Mouse (Mus musculus) liver, embryonic 13.5 days (tissue): ENCODE data around the gene Gins1. TPM values are rescaled to one million over a fixed set of nuclear protein-coding genes. Genes with fewer than 3 reads are reported as not detected.

Experiments
- ATAC-seq: fragments of 200-750 bp; cut with Nextera tagmentation; 2 replicates; pipeline ENCODE4 v1.8.0; 2017; ENCODE audit warnings: low read depth, mild to moderate bottlenecking, moderate number of reproducible peaks, moderate library complexity
- DNase-seq: peaks from one replicate; pipeline ENCODE4 v3.0.0; 2022
- H3K27ac ChIP-seq: fragments of 300-500 bp; sonication (generic); 2 replicates; pipeline ENCODE4 v1.5.1; 2015; ENCODE audit warnings: moderate library complexity, mild to moderate bottlenecking, inconsistent platforms
- H3K27me3 ChIP-seq: fragments of 300-500 bp; sonication (generic); 2 replicates; pipeline ENCODE4 v1.6.1; 2015; ENCODE audit warnings: mild to moderate bottlenecking, inconsistent platforms
- H3K36me3 ChIP-seq: fragments of 300-500 bp; sonication (generic); 2 replicates; pipeline ENCODE4 v1.6.1; 2015; ENCODE audit warnings: mild to moderate bottlenecking, inconsistent platforms
- H3K4me1 ChIP-seq: fragments of 300-500 bp; sonication (generic); replicated peaks from 2 replicates; pipeline ENCODE4 v1.6.1; 2015; ENCODE audit warnings: inconsistent platforms
- H3K4me2 ChIP-seq: fragments of 300-500 bp; sonication (generic); 2 replicates; pipeline ENCODE4 v1.6.1; 2015; ENCODE audit warnings: inconsistent platforms, mild to moderate bottlenecking, moderate library complexity
- H3K4me3 ChIP-seq: fragments of 300-500 bp; sonication (generic); replicated peaks from 2 replicates; pipeline ENCODE4 v1.5.1; 2015; ENCODE audit warnings: mild to moderate bottlenecking, inconsistent platforms
- H3K9ac ChIP-seq: fragments of 300-500 bp; sonication (generic); 2 replicates; pipeline ENCODE4 v1.6.1; 2015; ENCODE audit warnings: mild to moderate bottlenecking, inconsistent platforms
- H3K9me3 ChIP-seq: fragments of 300-500 bp; sonication (generic); replicated peaks from 2 replicates; pipeline ENCODE4 v1.6.1; 2016; ENCODE audit warnings: inconsistent platforms
- WGBS: fragments of 180-500 bp; shearing (Covaris S2); methylation state at CpG from one replicate; pipeline ENCODE4 v1.1.7; 2015; ENCODE audit not compliant: insufficient replicate concordance; 5-methylcytosine and 5-hydroxymethylcytosine counted together
- polyA plus RNA-seq: library from polyadenylated mRNA; unstranded; fragments of >200 nt; fragmentation: Nextera tagmentation; extraction: Ambion mirVana; gene quantifications from 2 replicates; pipeline ENCODE4 v1.2.1, GENCODE M21; 2015

Gins1 gene
- 47.7 and 51.8 TPM in 2 replicates for polyA plus RNA-seq

DNA sequence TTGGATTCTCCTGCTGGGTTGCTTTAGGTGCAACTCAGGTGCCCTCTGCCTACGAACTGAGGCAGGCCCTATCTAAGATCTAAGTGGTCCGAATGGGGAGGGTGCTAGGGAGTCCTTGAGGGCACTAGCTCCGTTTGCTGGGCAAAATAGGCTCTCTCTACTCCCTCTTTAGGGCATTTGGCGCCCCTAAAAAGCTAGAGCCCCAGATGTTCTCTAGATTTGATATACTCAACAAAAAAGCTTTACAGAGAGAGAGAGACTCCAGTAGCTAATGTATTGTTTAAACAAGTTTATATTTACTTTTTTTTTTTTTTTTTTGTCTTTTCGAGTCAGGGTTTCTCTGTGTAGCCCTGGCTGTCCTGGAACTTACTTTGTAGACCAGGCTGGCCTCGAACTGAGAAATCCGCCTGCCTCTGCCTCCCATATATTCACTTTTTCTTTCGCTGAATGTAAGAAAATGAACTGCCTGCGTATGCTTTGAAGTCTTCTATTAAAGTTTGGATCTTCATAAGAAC is at the start of gene Gins1:
Gins1 (plus strand) TSS at position 465 of the 515 bp plus-strand sequence.
- H3K36me3 ChIP-seq = no peaks in the 10 kb centered on the region; the same call in 1 of the 2 replicates
- H3K9ac ChIP-seq = peak within 1 kb of the TSS; percentile 88
- H3K4me2 ChIP-seq = peak within 1 kb of the TSS; percentile 99
- H3K9me3 ChIP-seq = no peaks in the 10 kb centered on the region
- ATAC-seq = peak; percentile 66
- peak within 1 kb of the TSS; percentile 89 for H3K27ac ChIP-seq
- H3K4me3 ChIP-seq = peak within 1 kb of the TSS; percentile 88
- H3K27me3 ChIP-seq = peaks cover 3% of the 10 kb centered on the region; the same call in 1 of the 2 replicates
- H3K4me1 ChIP-seq = peaks cover 38% of the 10 kb centered on the region
- DNase-seq = no peak
- 31% methylated on average over 9 of the region's 9 CpGs for WGBS

DNA sequence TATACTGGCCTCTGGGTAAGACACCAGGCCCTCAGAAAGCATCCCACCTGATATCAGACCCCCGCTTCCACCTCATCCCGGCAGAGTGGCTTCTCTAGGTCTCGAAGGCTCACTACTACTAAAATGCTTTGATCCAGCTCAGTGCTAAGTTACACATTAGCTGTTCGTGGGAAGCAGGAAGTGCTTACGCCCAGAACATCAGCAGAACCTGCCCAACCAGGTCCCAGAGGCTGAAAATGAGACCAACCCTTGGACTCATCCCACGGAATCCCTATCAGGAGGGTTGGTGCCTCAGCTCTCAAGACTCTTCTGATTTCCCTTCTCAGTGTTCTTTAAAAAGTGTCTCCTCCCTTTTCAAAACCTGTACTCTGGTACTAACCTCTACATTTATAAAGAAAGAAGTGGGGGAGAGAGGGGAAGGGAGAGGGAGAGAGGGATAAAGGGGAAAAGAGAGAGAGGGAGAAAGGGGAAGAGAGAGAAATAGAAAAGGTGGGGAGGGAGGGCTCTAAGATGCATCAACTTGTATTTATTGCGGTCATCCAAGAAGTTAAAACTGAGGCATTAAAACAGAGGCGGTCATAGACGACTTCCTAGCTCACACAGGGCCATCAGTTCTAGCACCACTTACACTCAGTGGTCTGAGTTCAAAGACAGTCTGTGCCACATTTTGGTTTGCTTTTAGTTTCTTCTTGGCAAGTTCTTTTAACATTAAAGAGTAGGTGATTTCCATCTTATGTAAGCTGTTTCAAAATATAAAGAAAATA is 46.3 kb upstream of the Gins1 start:
- ATAC-seq (peak; percentile 34; the same call in 1 of the 2 replicates), DNase-seq (no peak)
- H3K9me3 ChIP-seq = no peaks in the 10 kb centered on the region
- no peak overlapping the region for H3K4me2 ChIP-seq
- no peaks in the 10 kb centered on the region for H3K36me3 ChIP-seq
- no peaks in the 10 kb centered on the region for H3K27me3 ChIP-seq
- H3K9ac ChIP-seq = no peak overlapping the region
- 70% methylated on average over 9 of the region's 9 CpGs for WGBS
- no peak overlapping the region for H3K4me3 ChIP-seq
- H3K27ac ChIP-seq = no peak overlapping the region
- H3K4me1 ChIP-seq = peaks cover 6% of the 10 kb centered on the region

DNA sequence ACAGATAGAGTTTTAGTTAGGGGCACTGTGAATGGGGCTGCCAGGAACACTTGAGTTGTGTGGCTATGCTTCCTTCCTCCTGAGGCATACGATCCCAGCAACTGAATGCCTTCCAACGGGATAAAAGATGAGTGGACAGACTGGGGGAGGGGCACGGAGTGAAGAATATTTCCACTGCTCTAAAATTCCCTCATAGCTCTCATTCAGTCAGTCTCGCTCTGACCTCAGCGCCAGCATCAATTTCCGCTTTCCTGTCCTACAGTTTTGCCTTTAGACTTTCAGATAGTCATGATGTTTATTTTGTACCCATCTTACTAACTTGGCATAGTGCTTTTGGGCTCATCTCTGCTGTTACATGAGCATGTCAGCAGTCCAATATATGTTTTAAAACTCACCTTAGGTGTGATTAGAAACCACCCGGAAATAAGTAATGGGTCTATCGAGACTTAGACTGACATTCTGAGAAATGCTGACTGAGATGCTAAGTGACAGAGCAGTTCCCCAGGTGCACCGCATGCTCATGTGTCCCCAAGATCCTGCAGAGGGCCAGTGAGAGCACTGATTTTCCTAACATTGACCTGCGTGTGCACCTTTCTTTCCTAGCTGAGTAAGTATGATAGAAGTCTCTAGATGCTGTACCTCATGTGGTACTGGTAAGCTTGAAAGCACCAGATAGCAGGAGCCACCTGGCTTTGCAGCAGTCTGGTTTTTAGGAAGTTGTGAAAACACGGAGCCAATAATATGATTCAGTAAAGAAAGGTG is 45.3 kb upstream of the Gins1 start:
- DNase-seq (no peak), ATAC-seq (no peak)
- no peaks in the 10 kb centered on the region for H3K9me3 ChIP-seq
- no peak overlapping the region for H3K4me2 ChIP-seq
- 71% methylated on average over 11 of the region's 11 CpGs for WGBS
- no peak overlapping the region for H3K4me3 ChIP-seq
- no peak overlapping the region for H3K27ac ChIP-seq
- no peak overlapping the region for H3K9ac ChIP-seq
- no peaks in the 10 kb centered on the region for H3K27me3 ChIP-seq
- no peaks in the 10 kb centered on the region for H3K36me3 ChIP-seq
- H3K4me1 ChIP-seq = peaks cover 3% of the 10 kb centered on the region

DNA sequence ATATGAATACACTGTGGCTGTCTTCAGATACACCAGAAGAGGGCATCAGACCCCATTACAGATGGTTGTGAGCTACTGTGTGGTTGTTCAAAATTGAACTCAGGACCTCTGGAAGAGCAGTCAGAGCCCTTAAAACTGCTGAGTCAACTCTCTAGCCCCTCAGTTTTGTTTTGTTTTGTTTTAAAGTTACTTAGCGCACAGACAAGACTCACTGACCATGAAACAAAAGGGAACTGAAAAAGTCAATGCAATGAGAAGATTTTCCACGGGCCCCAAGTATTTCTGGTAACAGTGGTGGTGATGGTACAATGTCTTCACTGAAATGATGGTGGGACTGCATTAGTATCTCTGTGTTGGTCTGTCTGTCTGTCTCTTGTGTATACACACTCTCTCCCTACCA is 44.1 kb upstream of the Gins1 start:
- no peaks in the 10 kb centered on the region for H3K27me3 ChIP-seq
- no peaks in the 10 kb centered on the region for H3K9me3 ChIP-seq
- H3K4me2 ChIP-seq = no peak overlapping the region
- no peaks in the 10 kb centered on the region for H3K36me3 ChIP-seq
- no peak for DNase-seq
- H3K4me1 ChIP-seq = peaks cover 1% of the 10 kb centered on the region
- H3K9ac ChIP-seq = no peak overlapping the region
- H3K4me3 ChIP-seq = no peak overlapping the region
- ATAC-seq = no peak
- H3K27ac ChIP-seq = no peak overlapping the region
- 66% methylated on average over 2 of the region's 2 CpGs for WGBS

DNA sequence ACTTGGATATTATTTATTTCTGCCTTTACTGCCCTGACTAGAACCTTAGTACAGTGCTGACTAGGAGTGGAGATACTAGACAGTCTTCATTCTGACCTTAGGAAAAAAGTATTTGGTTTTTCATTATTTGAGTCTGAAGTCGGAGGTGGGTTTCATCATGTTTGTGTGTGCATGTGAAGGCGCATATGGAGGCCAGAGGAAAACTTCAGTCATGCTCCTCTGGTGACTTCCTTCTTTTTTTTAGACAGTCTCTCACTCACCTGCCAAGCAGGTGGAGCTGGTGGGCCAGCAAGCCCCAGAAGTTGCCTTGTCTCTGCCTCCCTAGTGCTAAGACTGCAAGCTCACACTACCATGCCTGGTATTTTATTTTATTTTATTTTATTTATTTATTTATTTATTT is 38.2 kb upstream of the Gins1 start:
- no peak overlapping the region for H3K9ac ChIP-seq
- no peaks in the 10 kb centered on the region for H3K9me3 ChIP-seq
- H3K36me3 ChIP-seq = no peaks in the 10 kb centered on the region
- H3K4me1 ChIP-seq = peaks cover 9% of the 10 kb centered on the region; the same call in 1 of the 2 replicates
- H3K27me3 ChIP-seq = no peaks in the 10 kb centered on the region
- no peak for ATAC-seq
- H3K4me2 ChIP-seq = no peak overlapping the region
- no peak overlapping the region for H3K4me3 ChIP-seq
- no peak for DNase-seq
- 72% methylated on average over 2 of the region's 2 CpGs for WGBS
- H3K27ac ChIP-seq = no peak overlapping the region

DNA sequence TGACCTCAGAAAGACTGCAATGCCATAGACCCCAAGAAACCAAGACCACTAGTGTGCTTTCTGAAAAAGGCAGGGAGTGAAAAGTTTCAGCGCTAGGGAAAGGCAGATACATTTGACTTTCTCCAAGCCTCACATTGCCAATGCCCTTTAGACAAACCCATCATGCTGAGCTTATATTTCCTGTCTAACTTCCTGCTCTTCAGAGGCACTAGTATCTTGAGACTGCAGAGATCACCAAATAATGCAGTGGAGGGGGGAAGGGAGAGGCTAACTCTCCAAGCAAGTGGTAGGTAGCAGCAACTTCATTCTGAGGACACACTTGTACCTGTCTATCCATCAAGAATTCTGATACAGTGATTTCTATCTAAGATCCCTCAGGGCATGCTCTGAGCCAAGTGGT is 35.8 kb upstream of the Gins1 start:
- DNase-seq (no peak), ATAC-seq (peak; percentile 26; the same call in 1 of the 2 replicates)
- Histone ChIP-seq H3K9ac (no peak overlapping the region), H3K4me2 (no peak overlapping the region), H3K4me1 (peaks cover 9% of the 10 kb centered on the region; the same call in 1 of the 2 replicates), H3K4me3 (no peak overlapping the region), H3K27me3 (no peaks in the 10 kb centered on the region), H3K27ac (no peak overlapping the region; the same call in 1 of the 2 replicates), H3K36me3 (no peaks in the 10 kb centered on the region), H3K9me3 (no peaks in the 10 kb centered on the region)
- WGBS = 18% methylated on average over 1 of the region's 1 CpGs

DNA sequence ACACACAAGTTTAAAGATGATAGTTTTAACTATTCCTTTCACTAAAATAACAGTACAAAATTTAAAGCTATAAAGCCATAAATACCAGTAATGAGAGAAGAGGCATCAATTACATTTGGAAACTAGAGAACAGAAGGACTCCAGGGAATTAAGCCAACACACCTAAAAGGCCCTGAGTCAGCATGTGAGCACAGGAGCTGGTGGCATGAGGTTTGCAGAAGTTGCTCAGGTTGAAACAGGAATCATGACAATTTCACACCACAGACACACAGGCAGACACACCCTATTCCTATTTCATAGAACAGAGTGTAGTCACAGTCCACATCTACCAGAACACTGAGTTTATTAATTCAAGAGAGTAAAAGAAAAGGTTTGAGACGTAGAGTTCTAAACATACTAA is 30.7 kb upstream of the Gins1 start:
- Histone ChIP-seq H3K9ac (no peak overlapping the region), H3K4me1 (peaks cover 11% of the 10 kb centered on the region), H3K4me2 (no peak overlapping the region), H3K4me3 (no peak overlapping the region), H3K36me3 (no peaks in the 10 kb centered on the region), H3K27me3 (no peaks in the 10 kb centered on the region), H3K27ac (no peak overlapping the region), H3K9me3 (no peaks in the 10 kb centered on the region)
- DNase-seq (no peak), ATAC-seq (no peak)
- WGBS = 73% methylated on average over 1 of the region's 1 CpGs

DNA sequence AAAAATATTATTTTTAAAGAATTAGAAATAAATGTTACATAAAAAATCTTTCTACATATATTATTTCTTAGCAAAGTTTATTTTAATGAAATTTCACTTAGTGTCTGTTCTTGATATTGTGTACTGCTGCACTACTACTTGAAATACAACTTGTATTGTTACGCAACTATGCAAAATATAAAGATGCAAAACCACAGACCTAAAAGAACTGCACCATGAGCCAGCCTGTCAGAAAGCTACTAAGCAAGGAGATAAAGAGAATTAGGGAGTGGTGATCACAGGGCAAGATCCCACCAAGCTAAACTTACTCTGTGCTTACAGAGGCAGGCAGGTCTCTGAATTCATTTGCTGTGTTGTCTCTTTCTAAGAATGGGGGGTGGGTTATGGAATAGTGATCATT is 30.0 kb upstream of the Gins1 start:
- Histone ChIP-seq H3K9me3 (no peaks in the 10 kb centered on the region), H3K27ac (no peak overlapping the region), H3K36me3 (no peaks in the 10 kb centered on the region), H3K4me2 (no peak overlapping the region), H3K4me1 (peaks cover 6% of the 10 kb centered on the region), H3K4me3 (no peak overlapping the region), H3K9ac (no peak overlapping the region), H3K27me3 (no peaks in the 10 kb centered on the region)
- ATAC-seq (no peak), DNase-seq (no peak)
- WGBS = 85% methylated on average over 1 of the region's 1 CpGs

DNA sequence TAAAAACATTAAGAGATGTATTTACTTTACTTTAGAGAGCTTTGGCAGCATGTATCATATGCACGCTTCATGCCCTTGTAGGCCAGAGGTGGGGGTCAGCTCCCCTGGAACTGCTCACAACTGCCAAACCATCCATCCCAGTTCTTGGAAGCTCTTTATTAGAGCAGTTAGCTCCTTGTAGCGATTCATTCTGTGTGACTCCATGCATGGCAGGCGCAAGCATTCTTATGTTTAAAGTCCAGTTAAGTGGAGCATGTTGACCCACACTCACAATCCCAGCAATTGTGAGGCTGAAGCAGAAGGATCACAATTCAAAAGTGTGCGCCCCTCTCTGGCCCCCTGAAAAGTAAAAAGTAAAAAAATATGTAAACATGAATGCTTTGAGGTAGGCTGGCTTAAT is 27.6 kb upstream of the Gins1 start:
- Histone ChIP-seq H3K4me2 (no peak overlapping the region), H3K9me3 (no peaks in the 10 kb centered on the region), H3K9ac (no peak overlapping the region), H3K27ac (no peak overlapping the region), H3K4me3 (no peak overlapping the region), H3K27me3 (no peaks in the 10 kb centered on the region), H3K36me3 (no peaks in the 10 kb centered on the region), H3K4me1 (peaks cover 6% of the 10 kb centered on the region)
- ATAC-seq (no peak), DNase-seq (no peak)
- 81% methylated on average over 4 of the region's 4 CpGs for WGBS

DNA sequence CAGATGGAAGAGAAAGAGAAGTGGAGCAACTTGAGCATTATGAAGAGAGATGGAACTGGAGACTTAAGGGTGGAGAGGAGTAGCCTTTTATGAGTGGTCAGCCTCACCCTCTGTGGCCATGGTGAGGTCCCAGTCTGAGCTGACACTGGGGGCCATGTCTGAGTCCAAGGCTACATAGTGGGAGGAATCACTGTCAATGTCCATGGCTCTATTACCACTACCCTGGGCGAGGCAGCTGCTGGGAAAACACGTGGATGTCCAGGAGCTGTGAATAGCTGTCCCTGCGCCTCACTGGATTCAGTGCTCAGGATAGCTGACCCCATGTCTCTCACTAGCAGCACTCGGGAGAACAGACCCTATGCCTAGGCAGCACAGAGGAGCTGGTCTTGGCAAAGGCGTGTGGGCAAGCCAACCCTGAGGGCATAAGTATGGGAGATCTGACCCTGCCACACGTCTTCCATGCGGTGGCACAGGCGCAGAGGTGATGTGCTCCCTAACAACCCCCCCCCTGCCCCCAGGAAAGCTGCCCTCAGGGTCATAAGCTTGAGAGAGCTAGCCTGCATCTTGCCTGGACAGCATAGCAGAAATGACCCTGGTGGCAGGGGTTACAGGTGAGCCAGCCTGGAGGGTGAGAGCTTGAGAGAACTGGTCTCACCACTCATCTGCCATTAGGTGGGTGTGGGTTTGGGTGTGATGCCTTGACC is 21.0 kb upstream of the Gins1 start:
- Histone ChIP-seq H3K4me1 (peaks cover 18% of the 10 kb centered on the region), H3K36me3 (no peaks in the 10 kb centered on the region), H3K9ac (no peak overlapping the region), H3K4me2 (no peak overlapping the region), H3K9me3 (no peaks in the 10 kb centered on the region), H3K27ac (no peak overlapping the region), H3K27me3 (no peaks in the 10 kb centered on the region), H3K4me3 (no peak overlapping the region)
- ATAC-seq (peak; percentile 31; the same call in 1 of the 2 replicates), DNase-seq (no peak)
- WGBS = 85% methylated on average over 8 of the region's 8 CpGs

DNA sequence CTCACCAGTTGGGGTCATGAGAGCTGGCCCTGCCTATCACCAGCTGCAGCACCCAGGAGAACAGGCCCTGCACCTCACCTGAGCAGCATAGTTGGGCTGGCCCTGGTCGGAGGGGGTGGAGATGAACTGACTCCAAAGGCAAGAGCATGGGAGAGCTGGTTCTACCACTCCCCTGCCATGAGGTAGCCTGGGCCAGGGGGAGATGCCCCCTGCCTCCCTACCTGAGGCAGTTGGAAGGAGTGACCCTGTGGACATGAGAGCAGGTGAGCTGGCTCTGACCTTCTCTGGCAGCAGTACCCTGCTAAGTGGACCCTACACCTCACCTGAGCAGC is 20.5 kb upstream of the Gins1 start:
- H3K4me3 ChIP-seq = no peak overlapping the region
- DNase-seq (no peak), ATAC-seq (no peak; the same call in none of the 2 replicates)
- H3K36me3 ChIP-seq = no peaks in the 10 kb centered on the region
- H3K27me3 ChIP-seq = no peaks in the 10 kb centered on the region
- no peaks in the 10 kb centered on the region for H3K9me3 ChIP-seq
- no peak overlapping the region for H3K27ac ChIP-seq
- peaks cover 19% of the 10 kb centered on the region for H3K4me1 ChIP-seq
- H3K9ac ChIP-seq = no peak overlapping the region
- H3K4me2 ChIP-seq = no peak overlapping the region
- 58% methylated on average over 1 of the region's 1 CpGs for WGBS
